Mouse (Mus musculus) MEL (cell line): ENCODE results near the gene Insig1. TPM values are rescaled to one million over a fixed set of nuclear protein-coding genes. Genes with fewer than 3 reads are reported as not detected.

Experiments used
- DNase-seq: peaks from one replicate; pipeline ENCODE4 v3.0.0; 2011; ENCODE audit warnings: low read depth, low spot score
- H3K27ac ChIP-seq: 2 replicates; pipeline ENCODE4 v1.5.1; 2012; ENCODE audit warnings: low read depth, mild to moderate bottlenecking, control low read depth, low read length, moderate library complexity; ENCODE audit not compliant: control insufficient read depth
- H3K27me3 ChIP-seq, 2 experiments: fragments of 150-350 bp in 1 of 2; sonication (generic) in 1 of 2; 2 replicates each; pipeline ENCODE4 v1.6.1; 2012; ENCODE audit warnings: low read length in 2 of 2, mild to moderate bottlenecking in 2 of 2, improper control_type of control experiment in 1 of 2, moderate library complexity in 1 of 2; ENCODE audit not compliant: insufficient read depth in 2 of 2, control insufficient read depth in 1 of 2
- H3K36me3 ChIP-seq, 2 experiments: 2 replicates each; pipeline ENCODE4 v1.6.1; 2012 to 2014; ENCODE audit warnings: low read length in 2 of 2, improper control_type of control experiment in 1 of 2, inconsistent platforms in 1 of 2, mild to moderate bottlenecking in 1 of 2; ENCODE audit not compliant: insufficient read depth in 2 of 2, control insufficient read depth in 1 of 2
- H3K4me1 ChIP-seq, 2 experiments: fragments of 150-350 bp in 1 of 2; sonication (generic) in 1 of 2; 2 replicates each; pipeline ENCODE4 v1.6.1; 2012; ENCODE audit warnings: low read length in 2 of 2, improper control_type of control experiment in 1 of 2, mild to moderate bottlenecking in 1 of 2; ENCODE audit not compliant: insufficient read depth in 2 of 2, control insufficient read depth in 1 of 2
- H3K4me3 ChIP-seq, 2 experiments: fragments of 150-350 bp in 1 of 2; sonication (generic) in 1 of 2; 2 replicates each; pipeline ENCODE4 v1.5.1; 2012; ENCODE audit warnings: low read depth in 2 of 2, low read length in 2 of 2, mild to moderate bottlenecking in 2 of 2, moderate library complexity in 2 of 2, control low read depth in 1 of 2, improper control_type of control experiment in 1 of 2; ENCODE audit not compliant: control insufficient read depth in 1 of 2, insufficient read depth in 1 of 2
- H3K79me2 ChIP-seq: 2 replicates; pipeline ENCODE4 v1.6.1; 2012; ENCODE audit warnings: mild to moderate bottlenecking, low read length, moderate library complexity; ENCODE audit not compliant: control insufficient read depth, poor library complexity, insufficient read depth
- H3K9ac ChIP-seq: 2 replicates; pipeline ENCODE4 v1.6.1; 2012; ENCODE audit warnings: low read depth, mild to moderate bottlenecking, control low read depth, low read length, moderate library complexity; ENCODE audit not compliant: control insufficient read depth, poor library complexity, severe bottlenecking
- H3K9me3 ChIP-seq: fragments of 150-350 bp; sonication (generic); replicated peaks from 2 replicates; pipeline ENCODE4 v1.6.1; 2012; ENCODE audit warnings: mild to moderate bottlenecking, low read length, improper control_type of control experiment, moderate library complexity; ENCODE audit not compliant: insufficient read depth
- ELF1 ChIP-seq: IDR thresholded peaks from 2 replicates; pipeline ENCODE4 v1.6.1; 2014; ENCODE audit warnings: low read depth, mild to moderate bottlenecking, inconsistent platforms, low read length, improper control_type of control experiment, moderate library complexity
- GATA1 ChIP-seq: IDR thresholded peaks from 2 replicates; pipeline ENCODE4 v1.6.1; 2011; ENCODE audit warnings: low read depth, low read length, improper control_type of control experiment
- KAT2A ChIP-seq: conservative IDR thresholded peaks from 2 replicates; pipeline ENCODE4 v1.6.1; 2012; ENCODE audit warnings: low read depth, low read length, improper control_type of control experiment, inconsistent platforms
- MAFK ChIP-seq: IDR thresholded peaks from 2 replicates; pipeline ENCODE4 v1.6.1; 2011; ENCODE audit warnings: low read depth, mild to moderate bottlenecking, low read length, improper control_type of control experiment, borderline replicate concordance
- MAX ChIP-seq: IDR thresholded peaks from 2 replicates; pipeline ENCODE4 v1.6.1; 2011; ENCODE audit warnings: low read length, improper control_type of control experiment
- MAZ ChIP-seq: IDR thresholded peaks from 2 replicates; pipeline ENCODE4 v1.6.1; 2012; ENCODE audit warnings: low read depth, mild to moderate bottlenecking, inconsistent platforms, low read length, improper control_type of control experiment
- MEF2A ChIP-seq: IDR thresholded peaks from 2 replicates; pipeline ENCODE4 v1.6.1; 2014; ENCODE audit warnings: low read depth, mild to moderate bottlenecking, inconsistent platforms, low read length, improper control_type of control experiment; ENCODE audit not compliant: poor library complexity, insufficient replicate concordance, severe bottlenecking; ENCODE audit errors: extremely low read depth
- MXI1 ChIP-seq: IDR thresholded peaks from 2 replicates; pipeline ENCODE4 v1.6.1; 2011; ENCODE audit warnings: mild to moderate bottlenecking, low read depth, low read length, improper control_type of control experiment
- NELFE ChIP-seq: IDR thresholded peaks from 2 replicates; pipeline ENCODE4 v1.6.1; 2011; ENCODE audit warnings: low read depth, low read length, improper control_type of control experiment
- NRF1 ChIP-seq: IDR thresholded peaks from 2 replicates; pipeline ENCODE4 v1.6.1; 2014; ENCODE audit warnings: low read depth, mild to moderate bottlenecking, inconsistent platforms, low read length, improper control_type of control experiment, moderate library complexity; ENCODE audit not compliant: poor library complexity, insufficient read depth, severe bottlenecking
- POLR2A ChIP-seq, 2 experiments: IDR thresholded peaks; 2 replicates each; pipeline ENCODE4 v1.6.1; 2011 to 2012; ENCODE audit warnings: low read length in 2 of 2, mild to moderate bottlenecking in 2 of 2, control low read depth in 1 of 2, improper control_type of control experiment in 1 of 2, low read depth in 1 of 2, moderate library complexity in 1 of 2; ENCODE audit not compliant: control insufficient read depth in 1 of 2, insufficient read depth in 1 of 2, poor library complexity in 1 of 2
- POLR2AphosphoS2 ChIP-seq: IDR thresholded peaks from 2 replicates; pipeline ENCODE4 v1.6.1; 2011; ENCODE audit warnings: low read length, improper control_type of control experiment
- POLR2AphosphoS5 ChIP-seq: IDR thresholded peaks from 2 replicates; pipeline ENCODE4 v1.6.1; 2012; ENCODE audit warnings: low read depth, borderline replicate concordance, mild to moderate bottlenecking, inconsistent platforms, low read length, moderate library complexity, mixed read lengths
- RCOR1 ChIP-seq: IDR thresholded peaks from 2 replicates; pipeline ENCODE4 v1.6.1; 2012; ENCODE audit warnings: low read depth, mild to moderate bottlenecking, inconsistent platforms, low read length, improper control_type of control experiment
- SIN3A ChIP-seq: IDR thresholded peaks from 2 replicates; pipeline ENCODE4 v1.6.1; 2012; ENCODE audit warnings: low read length, improper control_type of control experiment, inconsistent platforms
- SMC3 ChIP-seq: IDR thresholded peaks from 2 replicates; pipeline ENCODE4 v1.6.1; 2011; ENCODE audit warnings: low read depth, low read length, improper control_type of control experiment
- TAL1 ChIP-seq: IDR thresholded peaks from 2 replicates; pipeline ENCODE4 v1.6.1; 2012; ENCODE audit warnings: mild to moderate bottlenecking, inconsistent platforms, low read length, moderate library complexity, mixed read lengths
- USF2 ChIP-seq, 2 experiments: IDR thresholded peaks; 2 replicates each; pipeline ENCODE4 v1.6.1; 2011 to 2012; ENCODE audit warnings: improper control_type of control experiment in 2 of 2, low read length in 2 of 2, borderline replicate concordance in 1 of 2, inconsistent platforms in 1 of 2, low read depth in 1 of 2, mild to moderate bottlenecking in 1 of 2; ENCODE audit not compliant: insufficient read depth in 1 of 2
- ZC3H11A ChIP-seq: IDR thresholded peaks from 2 replicates; pipeline ENCODE4 v1.6.1; 2012; ENCODE audit warnings: low read depth, mild to moderate bottlenecking, inconsistent platforms, low read length, improper control_type of control experiment
- ZKSCAN1 ChIP-seq: IDR thresholded peaks from 2 replicates; pipeline ENCODE4 v1.6.1; 2012; ENCODE audit warnings: low read depth, mild to moderate bottlenecking, inconsistent platforms, low read length, improper control_type of control experiment, moderate library complexity
- ZMIZ1 ChIP-seq: IDR thresholded peaks from 2 replicates; pipeline ENCODE4 v1.6.1; 2012; ENCODE audit warnings: low read depth, mild to moderate bottlenecking, inconsistent platforms, low read length, improper control_type of control experiment, moderate library complexity
- polyA plus RNA-seq, 2 experiments: library from polyadenylated mRNA; stranded (reverse) in 1 of 2; unstranded in 1 of 2; fragments of >175 nt in 1 of 2; fragments of >200 nt in 1 of 2; gene quantifications; 2 replicates each; pipeline versions ENCODE4 v1.2.1 to v1.2.4; 2012; ENCODE audit warnings: low replicate concordance in 2 of 2, low read depth in 1 of 2; ENCODE audit not compliant: insufficient read length in 2 of 2, insufficient read depth in 1 of 2, missing spikeins in 1 of 2
- total RNA-seq: library from RNA; depleted of rRNA; stranded (reverse); fragments of 300-350 nt; gene quantifications from 2 replicates; pipeline ENCODE4 v1.2.3, GENCODE M21; 2012

Gene Insig1
- total and polyA plus RNA-seq, 3 experiments: 61.3 to 73.2 TPM; not detected in 1

GRCm38 (mm10) chr5:28043386-28043785 lies 27.8 kb upstream of the Insig1 start:
- Histone ChIP-seq H3K27me3 (no peaks in the 10 kb centered on the region), H3K9ac (no peak overlapping the region), H3K36me3 (no peaks in the 10 kb centered on the region), H3K79me2 (no peaks in the 10 kb centered on the region), H3K9me3 (no peaks in the 10 kb centered on the region), H3K27ac (no peak overlapping the region), H3K4me1 (no peaks in the 10 kb centered on the region), H3K4me3 (no peak overlapping the region)
- TF ChIP-seq GATA1 (no peak), USF2 (IDR thresholded peaks at IDR 0.05; ENCODE audit: borderline replicate concordance in 1 of 2, insufficient read depth in 1 of 2, low read depth in 1 of 2, low read length in 2 of 2) (no peak), MXI1 (no peak), POLR2A (IDR thresholded peaks at IDR 0.05; ENCODE audit: control insufficient read depth in 1 of 2, insufficient read depth in 1 of 2, low read depth in 1 of 2, low read length in 2 of 2, poor library complexity in 1 of 2) (no peak), NELFE (no peak), SIN3A (no peak), POLR2AphosphoS5 (no peak), ZC3H11A (no peak), ZKSCAN1 (no peak), KAT2A (no peak), MEF2A (no peak), MAZ (no peak), MAFK (no peak), MAX (no peak), SMC3 (no peak), TAL1 (no peak), POLR2AphosphoS2 (no peak)
- no peak for DNase-seq

GRCm38 (mm10) chr5:28046966-28047365 lies 24.2 kb upstream of the Insig1 start:
- Histone ChIP-seq H3K36me3 (no peaks in the 10 kb centered on the region), H3K9me3 (no peaks in the 10 kb centered on the region), H3K4me1 (no peaks in the 10 kb centered on the region), H3K9ac (no peak overlapping the region), H3K27ac (no peak overlapping the region), H3K79me2 (no peaks in the 10 kb centered on the region), H3K4me3 (no peak overlapping the region), H3K27me3 (no peaks in the 10 kb centered on the region)
- DNase-seq: no peak
- TF ChIP-seq MXI1 (no peak), ZMIZ1 (no peak), USF2 (IDR thresholded peaks at IDR 0.05; ENCODE audit: borderline replicate concordance in 1 of 2, insufficient read depth in 1 of 2, low read depth in 1 of 2, low read length in 2 of 2) (no peak), NRF1 (no peak), ELF1 (no peak), POLR2AphosphoS5 (no peak), RCOR1 (no peak)
